Mouse (Mus musculus): ENCODE data around the gene Cpsf4l.

Cpsf4l gene

GRCm38 (mm10) chr11:113709731-113710256 lies at the start of gene Cpsf4l:
TSS of gene Cpsf4l (minus strand) at chr11:113710017.
- DNase-seq (ENCODE audit: low read depth in 1 of 2, low spot score in 2 of 2) = no peak

- no peak for DNase-seq (ENCODE audit: low read depth in 1 of 2, low spot score in 2 of 2)
These were observed 49.0 kb upstream of the Cpsf4l start for GRCm38 (mm10) chr11:113758851-113759250.

- DNase-seq (ENCODE audit: low read depth in 1 of 2, low spot score in 2 of 2) = no peak
These were observed 46.8 kb upstream of the Cpsf4l start for GRCm38 (mm10) chr11:113756578-113756977.

GRCm38 (mm10) chr11:113755878-113756277 lies 46.1 kb upstream of the Cpsf4l start:
- no peak for DNase-seq (ENCODE audit: low read depth in 1 of 2, low spot score in 2 of 2)

GRCm38 (mm10) chr11:113754845-113755244 lies 45.0 kb upstream of the Cpsf4l start:
- DNase-seq (ENCODE audit: low read depth in 1 of 2, low spot score in 2 of 2) = no peak

GRCm38 (mm10) chr11:113752685-113753430 lies 43.0 kb upstream of the Cpsf4l start:
- DNase-seq (ENCODE audit: low read depth in 1 of 2, low spot score in 2 of 2) = no peak

- DNase-seq (ENCODE audit: low read depth in 1 of 2, low spot score in 2 of 2) = no peak
These were observed 42.4 kb upstream of the Cpsf4l start for GRCm38 (mm10) chr11:113752158-113752661.

- DNase-seq (ENCODE audit: low read depth in 1 of 2, low spot score in 2 of 2) = peak; percentile 58 to 67
These were observed 41.8 kb upstream of the Cpsf4l start, which contains the start of gene Cdc42ep4 for GRCm38 (mm10) chr11:113751484-113752084. TSS of gene Cdc42ep4 (minus strand) at chr11:113751881.

GRCm38 (mm10) chr11:113750571-113751483 lies 41.0 kb upstream of the Cpsf4l start:
- DNase-seq (ENCODE audit: low read depth in 1 of 2, low spot score in 2 of 2) = peak in 1 of 2 experiments; percentile 66

- no peak for DNase-seq (ENCODE audit: low read depth in 1 of 2, low spot score in 2 of 2)
These were observed 40.0 kb upstream of the Cpsf4l start for GRCm38 (mm10) chr11:113749749-113750351.

GRCm38 (mm10) chr11:113748797-113749521 lies 39.1 kb upstream of the Cpsf4l start:
- DNase-seq (ENCODE audit: low read depth in 1 of 2, low spot score in 2 of 2) = no peak

GRCm38 (mm10) chr11:113747725-113748380 lies 38.0 kb upstream of the Cpsf4l start:
- no peak for DNase-seq (ENCODE audit: low read depth in 1 of 2, low spot score in 2 of 2)

GRCm38 (mm10) chr11:113747056-113747455 lies 37.2 kb upstream of the Cpsf4l start:
- DNase-seq (ENCODE audit: low read depth in 1 of 2, low spot score in 2 of 2) = no peak

- no peak for DNase-seq (ENCODE audit: low read depth in 1 of 2, low spot score in 2 of 2)
These were observed 36.1 kb upstream of the Cpsf4l start for GRCm38 (mm10) chr11:113745961-113746360.

GRCm38 (mm10) chr11:113742998-113743397 lies 33.2 kb upstream of the Cpsf4l start:
- DNase-seq (ENCODE audit: low read depth in 1 of 2, low spot score in 2 of 2) = no peak

- DNase-seq (ENCODE audit: low read depth in 1 of 2, low spot score in 2 of 2) = no peak
These were observed 30.3 kb upstream of the Cpsf4l start for GRCm38 (mm10) chr11:113740100-113740499.

- no peak for DNase-seq (ENCODE audit: low read depth in 1 of 2, low spot score in 2 of 2)
These were observed 29.4 kb upstream of the Cpsf4l start for GRCm38 (mm10) chr11:113739213-113739612.

- peak in 1 of 2 experiments; percentile 78 for DNase-seq (ENCODE audit: low read depth in 1 of 2, low spot score in 2 of 2)
These were observed 28.1 kb upstream of the Cpsf4l start for GRCm38 (mm10) chr11:113737912-113738311.

GRCm38 (mm10) chr11:113737553-113737854 lies 27.7 kb upstream of the Cpsf4l start:
- no peak for DNase-seq (ENCODE audit: low read depth in 1 of 2, low spot score in 2 of 2)
